Mouse (Mus musculus) E14TG2a.4 (cell line): ENCODE results near the gene 1700029I15Rik.

Source experiments
- CTCF ChIP-seq: conservative IDR thresholded peaks from 2 replicates; pipeline ENCODE4 v1.5.1; 2014; ENCODE audit warnings: low read length
- POU5F1 ChIP-seq: IDR thresholded peaks from 2 replicates; pipeline ENCODE4 v1.6.1; 2014; ENCODE audit warnings: low read length, borderline replicate concordance

- TF ChIP-seq CTCF: no peak
- no peak for TF ChIP-seq POU5F1
Observed at GRCm38 (mm10) chr2:92387646-92388045, 5.3 kb downstream of the 1700029I15Rik start.
